Mouse (Mus musculus) intestine, embryonic 14.5 days (tissue): ENCODE measurements around the gene Tbc1d17. TPM values are rescaled to one million over a fixed set of nuclear protein-coding genes. Genes with fewer than 3 reads are reported as not detected.

Experiments used
- ATAC-seq: fragments of 200-750 bp; cut with Nextera tagmentation; replicated peaks from 2 replicates; pipeline ENCODE4 v1.8.0; 2017; ENCODE audit warnings: low read depth, moderate number of reproducible peaks, moderate TSS enrichment, moderate library complexity; ENCODE audit not compliant: low FRiP score, low TSS enrichment
- DNase-seq: peaks from one replicate; pipeline ENCODE4 v3.0.0-alpha.2; 2018; ENCODE audit warnings: low spot score
- H3K27ac ChIP-seq: fragments of 300-500 bp; sonication (generic); 2 replicates; pipeline ENCODE4 v1.5.1; 2014; ENCODE audit warnings: low read depth, mild to moderate bottlenecking, control low read depth
- H3K27me3 ChIP-seq: fragments of 300-500 bp; sonication (generic); replicated peaks from 2 replicates; pipeline ENCODE4 v1.6.1; 2014; ENCODE audit warnings: low read length, control low read depth; ENCODE audit not compliant: control insufficient read depth, insufficient read depth
- H3K36me3 ChIP-seq: fragments of 300-500 bp; sonication (generic); 2 replicates; pipeline ENCODE4 v1.6.1; 2014; ENCODE audit warnings: low read length, control low read depth; ENCODE audit not compliant: control insufficient read depth, insufficient read depth
- H3K4me1 ChIP-seq: fragments of 300-500 bp; sonication (generic); replicated peaks from 2 replicates; pipeline ENCODE4 v1.6.1; 2014; ENCODE audit warnings: low read length, control low read depth, mixed read lengths; ENCODE audit not compliant: control insufficient read depth, insufficient read depth
- H3K4me2 ChIP-seq: fragments of 300-500 bp; sonication (generic); 2 replicates; pipeline ENCODE4 v1.6.1; 2014; ENCODE audit warnings: low read length
- H3K4me3 ChIP-seq: fragments of 300-500 bp; sonication (generic); 2 replicates; pipeline ENCODE4 v1.5.1; 2014; ENCODE audit warnings: low read depth, low read length, control low read depth, mixed read lengths
- H3K9ac ChIP-seq: fragments of 300-500 bp; sonication (generic); 2 replicates; pipeline ENCODE4 v1.6.1; 2014; ENCODE audit warnings: mild to moderate bottlenecking, low read length
- H3K9me3 ChIP-seq: fragments of 300-500 bp; sonication (generic); 2 replicates; pipeline ENCODE4 v1.6.1; 2016; ENCODE audit warnings: low read length, control low read depth; ENCODE audit not compliant: control insufficient read depth
- WGBS: fragments of 180-500 bp; shearing (Covaris S2); extraction: QIAGEN DNeasy Blood & Tissue Kit; methylation state at CpG from one replicate; pipeline ENCODE4 v1.1.7; 2014; 5-methylcytosine and 5-hydroxymethylcytosine counted together
- polyA plus RNA-seq: library from polyadenylated mRNA; unstranded; fragments of >200 nt; fragmentation: Nextera tagmentation; extraction: Ambion mirVana; gene quantifications from 2 replicates; pipeline ENCODE4 v1.2.1, GENCODE M21; 2014

Gene Tbc1d17
- polyA plus RNA-seq, 1 experiment from 2014 or later: 72.4 TPM

DNA sequence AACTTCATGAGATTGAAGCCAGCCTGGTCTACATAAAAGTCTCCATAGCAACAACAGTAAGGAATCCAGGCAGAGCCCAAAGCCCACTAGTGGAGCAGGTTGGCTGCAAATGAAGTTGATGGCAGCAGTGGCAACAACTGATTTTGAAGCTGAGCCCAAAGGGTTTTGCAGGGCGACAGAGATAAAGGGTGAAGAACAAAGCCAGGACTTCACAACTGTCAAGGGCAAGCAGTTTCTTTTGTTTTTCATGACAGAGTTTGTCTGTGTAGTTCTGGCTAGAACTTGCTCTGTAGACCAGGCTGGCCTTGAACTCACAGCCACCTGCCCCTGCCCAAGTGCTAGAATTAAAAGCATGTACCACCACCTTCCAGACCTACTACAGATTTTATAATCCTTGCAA lies 22.3 kb upstream of the Tbc1d17 start:
- H3K27ac ChIP-seq: no peak overlapping the region
- ATAC-seq (no peak), DNase-seq (no peak)
- no peak overlapping the region for H3K4me3 ChIP-seq
- H3K9me3 ChIP-seq: no peaks in the 10 kb centered on the region
- H3K4me1 ChIP-seq: peaks cover 27% of the 10 kb centered on the region
- H3K9ac ChIP-seq: no peak overlapping the region
- no peak overlapping the region for H3K4me2 ChIP-seq
- WGBS: 90% methylated on average over 1 of the region's 1 CpGs
- H3K36me3 ChIP-seq: peaks cover 11% of the 10 kb centered on the region; the same call in 1 of the 2 replicates
- H3K27me3 ChIP-seq: no peaks in the 10 kb centered on the region

- Histone ChIP-seq H3K4me3 (peak overlapping the region; percentile 97), H3K9ac (peak overlapping the region; percentile 97), H3K36me3 (peaks cover 13% of the 10 kb centered on the region), H3K4me2 (peak overlapping the region; percentile 79), H3K27ac (peak overlapping the region; percentile 99; the same call in 1 of the 2 replicates), H3K27me3 (no peaks in the 10 kb centered on the region), H3K4me1 (peaks cover 33% of the 10 kb centered on the region), H3K9me3 (no peaks in the 10 kb centered on the region)
- ATAC-seq (no peak), DNase-seq (no peak)
- WGBS: 75% methylated on average over 6 of the region's 6 CpGs
Measured at GRCm38 (mm10) chr7:44870614-44871013, 21.7 kb upstream of the Tbc1d17 start.

DNA sequence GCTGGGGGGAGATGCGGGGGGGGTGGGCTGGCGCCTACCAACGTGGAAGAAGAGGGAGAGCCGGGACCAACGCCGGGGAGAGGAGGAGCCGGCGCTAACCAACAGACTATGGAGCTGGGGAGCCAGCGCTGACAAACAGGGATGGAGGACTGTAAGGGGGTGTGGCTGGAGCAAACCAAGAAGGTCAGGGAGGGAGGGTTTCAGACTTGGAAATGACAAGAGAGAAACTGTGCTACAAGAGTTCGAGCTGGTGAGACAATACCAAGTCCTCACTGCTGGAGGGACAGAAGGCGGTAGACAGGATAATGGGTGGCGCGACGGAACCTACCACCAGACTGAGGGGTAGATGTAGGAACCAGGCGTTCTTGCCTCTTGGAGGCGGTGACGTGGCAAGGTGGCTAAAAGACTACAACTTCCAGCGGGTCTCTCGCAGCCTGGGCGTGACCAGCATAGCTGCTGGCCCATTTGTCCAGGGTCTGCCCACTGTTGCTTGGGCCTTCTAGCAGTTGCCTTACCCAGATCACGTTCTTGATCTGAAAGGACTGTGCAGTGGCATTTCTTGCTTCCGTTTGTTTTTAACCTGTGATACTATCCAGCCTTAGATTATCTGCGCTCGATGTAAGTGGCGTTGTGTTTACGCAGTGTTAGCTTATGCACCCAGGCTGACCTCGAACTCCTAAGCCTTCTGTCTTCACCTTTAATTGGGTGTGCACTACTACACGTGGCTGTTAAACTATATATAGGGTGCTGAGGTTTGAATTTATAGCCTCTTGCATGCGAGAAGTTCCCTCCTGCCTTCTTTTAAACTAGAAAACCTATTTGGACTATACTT lies 21.0 kb upstream of the Tbc1d17 start, which contains the start of gene Ptov1:
Gene Ptov1, minus strand, starts transcription at position 92 of the 832 bp plus-strand sequence.
- H3K4me1 ChIP-seq: peaks cover 40% of the 10 kb centered on the region
- no peaks in the 10 kb centered on the region for H3K27me3 ChIP-seq
- DNase-seq (peak; percentile 96), ATAC-seq (peak; percentile 89)
- peaks cover 20% of the 10 kb centered on the region for H3K36me3 ChIP-seq
- no peaks in the 10 kb centered on the region for H3K9me3 ChIP-seq
- peak within 1 kb of the TSS; percentile 79 for H3K4me2 ChIP-seq
- peak within 1 kb of the TSS; percentile 99 for H3K27ac ChIP-seq
- WGBS: 4% methylated on average over 29 of the region's 29 CpGs
- H3K4me3 ChIP-seq: peak within 1 kb of the TSS; percentile 97
- peak within 1 kb of the TSS; percentile 97 for H3K9ac ChIP-seq

- H3K9ac ChIP-seq: peak overlapping the region; percentile 97
- WGBS: 1% methylated on average over 99 of the region's 108 CpGs
- H3K4me1 ChIP-seq: peaks cover 41% of the 10 kb centered on the region
Measured at GRCm38 (mm10) chr7:44868919-44869696, 20.2 kb upstream of the Tbc1d17 start.

GRCm38 (mm10) chr7:44868465-44868864 lies 19.6 kb upstream of the Tbc1d17 start:
- peaks cover 34% of the 10 kb centered on the region for H3K36me3 ChIP-seq
- peaks cover 41% of the 10 kb centered on the region for H3K4me1 ChIP-seq
- peak overlapping the region; percentile 97 for H3K4me3 ChIP-seq
- no peaks in the 10 kb centered on the region for H3K27me3 ChIP-seq
- H3K9ac ChIP-seq: peak overlapping the region; percentile 97
- DNase-seq (no peak), ATAC-seq (no peak)
- 5% methylated on average over 16 of the region's 16 CpGs for WGBS
- no peaks in the 10 kb centered on the region for H3K9me3 ChIP-seq
- peak overlapping the region; percentile 99; the same call in 1 of the 2 replicates for H3K27ac ChIP-seq
- H3K4me2 ChIP-seq: peak overlapping the region; percentile 79

More at GRCm38 (mm10) chr7:44868919-44869696, 20.2 kb upstream of the Tbc1d17 start:
- peaks cover 28% of the 10 kb centered on the region for H3K36me3 ChIP-seq
- H3K9me3 ChIP-seq: no peaks in the 10 kb centered on the region
- H3K27ac ChIP-seq: peak overlapping the region; percentile 99
- H3K4me2 ChIP-seq: peak overlapping the region; percentile 79
- DNase-seq (peak; percentile 87), ATAC-seq (peak; percentile 59)
- peak overlapping the region; percentile 97 for H3K4me3 ChIP-seq
- no peaks in the 10 kb centered on the region for H3K27me3 ChIP-seq

GRCm38 (mm10) chr7:44867802-44868201 lies 18.9 kb upstream of the Tbc1d17 start:
- WGBS: 41% methylated on average over 9 of the region's 9 CpGs
- ATAC-seq: no peak
- peaks cover 41% of the 10 kb centered on the region for H3K4me1 ChIP-seq
- H3K4me3 ChIP-seq: peak overlapping the region; percentile 97
- H3K27ac ChIP-seq: no peak overlapping the region
- peaks cover 41% of the 10 kb centered on the region for H3K36me3 ChIP-seq
- H3K9me3 ChIP-seq: no peaks in the 10 kb centered on the region
- H3K4me2 ChIP-seq: peak overlapping the region; percentile 79
- peak overlapping the region; percentile 97 for H3K9ac ChIP-seq
- no peak for DNase-seq
- no peaks in the 10 kb centered on the region for H3K27me3 ChIP-seq

DNA sequence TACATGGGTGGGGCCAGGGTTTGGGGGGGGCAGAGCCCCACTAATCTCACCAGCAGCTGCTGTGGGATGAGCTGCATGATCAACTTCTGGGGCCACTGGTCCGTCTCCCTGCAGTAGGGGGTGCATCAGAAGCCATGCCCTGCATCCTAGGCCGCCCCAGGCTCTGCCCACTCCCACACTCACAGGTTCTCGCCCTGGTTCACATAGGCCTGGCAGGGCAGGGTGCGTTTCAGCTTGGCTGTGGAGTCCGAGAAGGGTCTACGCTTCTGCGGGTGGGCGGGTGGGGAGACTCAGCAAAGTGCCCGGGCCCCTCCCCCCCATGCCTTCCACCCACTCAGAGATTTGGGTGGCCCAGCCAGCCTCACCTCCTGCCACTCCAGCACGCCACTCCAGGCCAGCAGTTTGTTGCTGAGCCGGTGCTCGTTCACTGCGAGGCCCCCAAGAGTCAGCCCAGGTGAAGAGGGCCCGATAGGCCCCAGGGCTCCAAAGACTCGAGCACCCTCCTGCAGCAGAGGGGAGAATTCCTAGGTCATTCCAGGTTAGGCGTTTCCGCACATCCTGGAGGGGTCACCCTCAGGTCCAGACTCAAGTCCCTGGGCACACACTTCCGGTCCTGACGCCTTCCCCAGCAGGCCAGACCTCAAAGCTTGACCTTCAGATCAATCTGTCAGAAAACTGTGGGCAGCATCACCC lies 18.3 kb upstream of the Tbc1d17 start:
- DNase-seq: no peak
- 0 out of 2 replicates have a peak overlapping the region, but pooled peaks have one; percentile 6 for H3K9ac ChIP-seq
- H3K27me3 ChIP-seq: no peaks in the 10 kb centered on the region
- no peaks in the 10 kb centered on the region for H3K9me3 ChIP-seq
- peak overlapping the region; percentile 97 for H3K4me3 ChIP-seq
- H3K4me2 ChIP-seq: peak overlapping the region; percentile 79
- no peak for ATAC-seq
- peaks cover 41% of the 10 kb centered on the region for H3K4me1 ChIP-seq
- H3K27ac ChIP-seq: no peak overlapping the region
- WGBS: 58% methylated on average over 19 of the region's 19 CpGs
- peaks cover 47% of the 10 kb centered on the region for H3K36me3 ChIP-seq
